Mouse (Mus musculus) cerebellum, postnatal 10 days (tissue): ENCODE data around the gene Ssbp2.
A peak's percentile ranks its signal among the peaks of the same experiment; 100 is the strongest.

ENCODE experiments used
- DNase-seq, 2 experiments: peaks; one replicate each; pipeline ENCODE4 v3.0.0; 2021; ENCODE audit warnings: mixed read lengths in 2 of 2

The Ssbp2 gene

GRCm38 (mm10) chr13:91459896-91460620 is at the start of gene Ssbp2:
Ssbp2 (plus strand) TSS chr13:91460283.
- DNase-seq: no peak

GRCm38 (mm10) chr13:91413752-91414503 is 46.2 kb upstream of the Ssbp2 start:
- no peak for DNase-seq

GRCm38 (mm10) chr13:91415896-91416295 is 44.2 kb upstream of the Ssbp2 start:
- DNase-seq: no peak

GRCm38 (mm10) chr13:91416698-91417097 is 43.4 kb upstream of the Ssbp2 start:
- no peak for DNase-seq

GRCm38 (mm10) chr13:91421387-91421949 is 38.6 kb upstream of the Ssbp2 start:
- DNase-seq: peak; percentile 17 to 29

GRCm38 (mm10) chr13:91430867-91431266 is 29.2 kb upstream of the Ssbp2 start:
- no peak for DNase-seq

- peak in 1 of 2 experiments; percentile 6 for DNase-seq
Observed at GRCm38 (mm10) chr13:91431392-91432355, 28.4 kb upstream of the Ssbp2 start.

- DNase-seq: no peak
Observed at GRCm38 (mm10) chr13:91433021-91433420, 27.1 kb upstream of the Ssbp2 start.

- no peak for DNase-seq
Observed at GRCm38 (mm10) chr13:91437931-91438330, 22.2 kb upstream of the Ssbp2 start.

GRCm38 (mm10) chr13:91441476-91441875 is 18.6 kb upstream of the Ssbp2 start:
- DNase-seq: no peak

GRCm38 (mm10) chr13:91446728-91447127 is 13.4 kb upstream of the Ssbp2 start:
- DNase-seq: no peak

- no peak for DNase-seq
Observed at GRCm38 (mm10) chr13:91448936-91449335, 11.1 kb upstream of the Ssbp2 start.

GRCm38 (mm10) chr13:91451405-91452166 is 8.5 kb upstream of the Ssbp2 start:
- DNase-seq: no peak

GRCm38 (mm10) chr13:91452269-91452668 is 7.8 kb upstream of the Ssbp2 start:
- no peak for DNase-seq

- no peak for DNase-seq
Observed at GRCm38 (mm10) chr13:91453236-91453635, 6.8 kb upstream of the Ssbp2 start.

- no peak for DNase-seq
Observed at GRCm38 (mm10) chr13:91456041-91456440, 4.0 kb upstream of the Ssbp2 start.

GRCm38 (mm10) chr13:91456735-91457134 is 3.3 kb upstream of the Ssbp2 start:
- DNase-seq: no peak

- no peak for DNase-seq
Observed at GRCm38 (mm10) chr13:91457974-91458373, 2.1 kb upstream of the Ssbp2 start.

- peak in 1 of 2 experiments; percentile 20 for DNase-seq
Observed at GRCm38 (mm10) chr13:91459489-91459888, 594 bp upstream of the Ssbp2 start.

GRCm38 (mm10) chr13:91460621-91461284 is 670 bp downstream of the Ssbp2 start:
- peak; percentile 99 for DNase-seq

GRCm38 (mm10) chr13:91461299-91461698 is 1.2 kb downstream of the Ssbp2 start:
- DNase-seq: no peak
